Mouse (Mus musculus) kidney, postnatal 0 days (tissue): ENCODE results near the gene Rec8. TPM values are rescaled to one million over a fixed set of nuclear protein-coding genes. Genes with fewer than 3 reads are reported as not detected.

ENCODE experiments used
- ATAC-seq: fragments of 200-750 bp; cut with Nextera tagmentation; replicated peaks from 2 replicates; pipeline ENCODE4 v1.8.0; 2017; ENCODE audit warnings: low read depth, moderate number of reproducible peaks, moderate TSS enrichment, moderate library complexity; ENCODE audit not compliant: low FRiP score
- DNase-seq: peaks from one replicate; pipeline ENCODE4 v3.0.0-alpha.2; 2016; ENCODE audit warnings: low spot score
- H3K27ac ChIP-seq: fragments of 300-500 bp; sonication (generic); 2 replicates; pipeline ENCODE4 v1.5.1; 2014; ENCODE audit warnings: mild to moderate bottlenecking
- H3K27me3 ChIP-seq: fragments of 300-500 bp; sonication (generic); 2 replicates; pipeline ENCODE4 v1.6.1; 2014; ENCODE audit warnings: low read length, mixed read lengths; ENCODE audit not compliant: insufficient read depth
- H3K36me3 ChIP-seq: fragments of 300-500 bp; sonication (generic); 2 replicates; pipeline ENCODE4 v1.6.1; 2014; ENCODE audit warnings: low read length, mixed read lengths; ENCODE audit not compliant: insufficient read depth
- H3K4me1 ChIP-seq: fragments of 300-500 bp; sonication (generic); replicated peaks from 2 replicates; pipeline ENCODE4 v1.6.1; 2014; ENCODE audit warnings: antibody characterized with exemption, low read length, mixed read lengths; ENCODE audit not compliant: insufficient read depth
- H3K4me2 ChIP-seq: fragments of 300-500 bp; sonication (generic); 2 replicates; pipeline ENCODE4 v1.6.1; 2014; ENCODE audit warnings: mild to moderate bottlenecking, low read length, moderate library complexity, mixed read lengths
- H3K4me3 ChIP-seq: fragments of 300-500 bp; sonication (generic); replicated peaks from 2 replicates; pipeline ENCODE4 v1.5.1; 2014; ENCODE audit warnings: low read depth, low read length
- H3K9ac ChIP-seq: fragments of 300-500 bp; sonication (generic); 2 replicates; pipeline ENCODE4 v1.6.1; 2014; ENCODE audit warnings: low read depth, low read length
- H3K9me3 ChIP-seq: fragments of 300-500 bp; sonication (generic); replicated peaks from 2 replicates; pipeline ENCODE4 v1.6.1; 2016; ENCODE audit warnings: low read length, inconsistent platforms, mixed read lengths
- CTCF ChIP-seq: IDR thresholded peaks from 2 replicates; pipeline ENCODE4 v1.5.1; 2016; ENCODE audit warnings: antibody characterized with exemption, low read depth, mild to moderate bottlenecking, moderate library complexity
- WGBS: fragments of 180-500 bp; shearing (Covaris S2); extraction: QIAGEN DNeasy Blood & Tissue Kit; methylation state at CpG from one replicate; pipeline ENCODE4 v1.1.7; 2014; 5-methylcytosine and 5-hydroxymethylcytosine counted together
- polyA plus RNA-seq: library from polyadenylated mRNA; unstranded; fragments of >200 nt; fragmentation: Nextera tagmentation; extraction: Ambion mirVana; gene quantifications from 2 replicates; pipeline ENCODE4 v1.2.1, GENCODE M21; 2015

Gene Rec8
- polyA plus RNA-seq, 1 experiment from 2014 or later, result 12.7 TPM

GRCm38 (mm10) chr14:55635523-55636007 is 17.7 kb downstream of the Rec8 start, which contains the start of gene Ipo4:
Gene Ipo4 (minus strand): TSS chr14:55635957.
- peak within 1 kb of the TSS; percentile 66 for H3K4me2 ChIP-seq
- peak; percentile 96 for DNase-seq
- no peak for TF ChIP-seq CTCF
- H3K27ac ChIP-seq, result no peak within 1 kb of the TSS; the same call in 1 of the 2 replicates
- no peaks in the 10 kb centered on the region for H3K9me3 ChIP-seq
- peak; percentile 84 for ATAC-seq
- no peaks in the 10 kb centered on the region for H3K4me1 ChIP-seq
- H3K4me3 ChIP-seq, result peak within 1 kb of the TSS; percentile 53
- H3K36me3 ChIP-seq, result peaks cover 57% of the 10 kb centered on the region
- under 1% methylated on average over 33 of the region's 33 CpGs for WGBS
- peak within 1 kb of the TSS; percentile 66 for H3K9ac ChIP-seq
- no peaks in the 10 kb centered on the region for H3K27me3 ChIP-seq

GRCm38 (mm10) chr14:55637795-55638194 is 20.0 kb downstream of the Rec8 start, which contains the start of gene Gm49378:
Gene Gm49378 (minus strand): TSS chr14:55637895.
- Histone ChIP-seq H3K27ac (no peak within 1 kb of the TSS), H3K9ac (no peak within 1 kb of the TSS), H3K27me3 (no peaks in the 10 kb centered on the region), H3K9me3 (no peaks in the 10 kb centered on the region), H3K36me3 (peaks cover 47% of the 10 kb centered on the region), H3K4me2 (no peak within 1 kb of the TSS), H3K4me1 (peaks cover 7% of the 10 kb centered on the region), H3K4me3 (no peak within 1 kb of the TSS)
- no peak for ATAC-seq
- DNase-seq, result no peak
- TF ChIP-seq CTCF, result no peak
- 95% methylated on average over 9 of the region's 9 CpGs for WGBS

- Histone ChIP-seq H3K36me3 (peaks cover 35% of the 10 kb centered on the region; the same call in 1 of the 2 replicates), H3K9me3 (no peaks in the 10 kb centered on the region), H3K27me3 (no peaks in the 10 kb centered on the region), H3K4me3 (no peak overlapping the region), H3K4me1 (peaks cover 7% of the 10 kb centered on the region), H3K4me2 (no peak overlapping the region), H3K27ac (no peak overlapping the region), H3K9ac (no peak overlapping the region)
- DNase-seq (no peak), ATAC-seq (no peak)
- TF ChIP-seq CTCF, result no peak
- 97% methylated on average over 14 of the region's 14 CpGs for WGBS
Measured at GRCm38 (mm10) chr14:55640816-55641215, 23.0 kb downstream of the Rec8 start.

GRCm38 (mm10) chr14:55641291-55641690 is 23.5 kb downstream of the Rec8 start:
- ATAC-seq, result no peak

GRCm38 (mm10) chr14:55642679-55643059 is 24.8 kb downstream of the Rec8 start:
- Histone ChIP-seq H3K4me3 (peak overlapping the region; percentile 72), H3K36me3 (peaks cover 36% of the 10 kb centered on the region; the same call in 1 of the 2 replicates), H3K9ac (peak overlapping the region; percentile 93), H3K4me2 (peak overlapping the region; percentile 81), H3K27ac (peak overlapping the region; percentile 96), H3K9me3 (no peaks in the 10 kb centered on the region), H3K27me3 (no peaks in the 10 kb centered on the region), H3K4me1 (peaks cover 7% of the 10 kb centered on the region)
- WGBS, result 19% methylated on average over 8 of the region's 8 CpGs
- no peak for TF ChIP-seq CTCF
- no peak for DNase-seq
- no peak for ATAC-seq

More at GRCm38 (mm10) chr14:55641291-55641690, 23.5 kb downstream of the Rec8 start:
- WGBS, result 95% methylated on average over 13 of the region's 13 CpGs
- no peak overlapping the region for H3K27ac ChIP-seq
- H3K4me1 ChIP-seq, result peaks cover 7% of the 10 kb centered on the region
- no peak for DNase-seq
- H3K9me3 ChIP-seq, result no peaks in the 10 kb centered on the region
- no peak overlapping the region for H3K4me3 ChIP-seq
- no peak overlapping the region for H3K4me2 ChIP-seq
- H3K27me3 ChIP-seq, result no peaks in the 10 kb centered on the region
- no peak for TF ChIP-seq CTCF
- peaks cover 35% of the 10 kb centered on the region; the same call in 1 of the 2 replicates for H3K36me3 ChIP-seq
- no peak overlapping the region for H3K9ac ChIP-seq

GRCm38 (mm10) chr14:55643060-55643907 is 25.4 kb downstream of the Rec8 start, which contains the start of gene Tm9sf1:
Gene Tm9sf1 (minus strand): TSS chr14:55643806.
- under 1% methylated on average over 84 of the region's 89 CpGs for WGBS
- no peaks in the 10 kb centered on the region for H3K9me3 ChIP-seq
- peak; percentile 87 for DNase-seq
- H3K9ac ChIP-seq, result peak within 1 kb of the TSS; percentile 93
- peak within 1 kb of the TSS; percentile 96 for H3K27ac ChIP-seq
- ATAC-seq, result peak; percentile 86
- peak within 1 kb of the TSS; percentile 72 for H3K4me3 ChIP-seq
- no peak for TF ChIP-seq CTCF
- peaks cover 7% of the 10 kb centered on the region for H3K4me1 ChIP-seq
- H3K36me3 ChIP-seq, result peaks cover 31% of the 10 kb centered on the region; the same call in 1 of the 2 replicates
- H3K27me3 ChIP-seq, result no peaks in the 10 kb centered on the region
- H3K4me2 ChIP-seq, result peak within 1 kb of the TSS; percentile 81
